Mouse (Mus musculus) heart, postnatal 0 days (tissue): ENCODE measurements around the gene Gpr180.

Experiments used
- CTCF ChIP-seq: IDR thresholded peaks from 2 replicates; pipeline ENCODE4 v1.5.1; 2016; ENCODE audit warnings: antibody characterized with exemption, control low read depth, low read depth
- EP300 ChIP-seq: IDR thresholded peaks from 2 replicates; pipeline ENCODE4 v1.6.1; 2016; ENCODE audit warnings: antibody characterized with exemption, low read depth

DNA sequence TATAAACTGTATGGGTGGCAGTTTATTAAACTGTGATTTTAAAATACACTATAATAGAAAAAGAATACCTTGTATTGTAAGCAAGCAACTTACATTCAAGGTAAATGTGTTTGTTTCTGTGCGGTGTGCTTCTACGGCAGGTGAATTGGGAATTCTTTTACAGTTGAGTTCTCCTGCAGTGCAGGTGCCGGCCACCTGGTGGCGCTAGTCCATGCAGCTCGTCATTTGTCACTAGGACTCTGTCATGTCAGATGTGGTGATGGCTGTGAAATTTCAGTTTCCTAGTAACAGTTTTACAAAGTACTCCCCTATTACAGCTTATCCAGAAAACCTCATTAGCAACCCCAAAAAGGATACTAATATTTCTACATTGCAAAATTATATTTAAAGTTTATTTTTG lies 20.2 kb downstream of the Gpr180 start:
- TF ChIP-seq CTCF (peak; percentile 83), EP300 (no peak)
